Mouse (Mus musculus): Measurements from ENCODE around the gene Ntn5. TPM values are rescaled to one million over a fixed set of nuclear protein-coding genes. Genes with fewer than 3 reads are reported as not detected.

Ntn5 gene
- polyA plus RNA-seq, 1 experiment from 2014 or later = 0.41 TPM

DNA sequence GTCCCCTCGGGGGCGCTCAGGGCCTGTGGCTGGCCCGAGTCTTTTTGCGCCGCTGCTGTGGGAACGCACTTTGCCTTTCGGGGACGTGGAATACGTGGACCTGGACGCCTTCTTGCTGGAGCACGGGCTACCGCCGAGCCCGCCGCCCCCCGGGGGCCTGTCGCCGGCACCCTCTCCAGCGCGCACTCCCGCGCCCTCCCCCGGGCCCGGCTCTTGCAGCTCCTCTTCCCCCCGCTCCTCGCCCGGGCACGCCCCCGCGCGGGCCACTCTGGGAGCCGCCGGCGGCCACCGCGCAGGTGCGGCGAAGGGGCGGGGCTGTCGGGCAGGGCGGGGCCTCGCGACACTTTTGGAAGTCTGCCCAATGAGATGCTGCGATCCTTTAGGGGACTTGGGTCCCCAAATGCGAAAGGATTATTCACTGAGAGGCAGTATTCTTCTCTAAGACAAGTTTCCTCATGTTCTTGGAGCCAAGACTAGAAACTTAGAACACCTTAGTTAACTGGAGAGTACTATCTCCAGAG is 23.0 kb downstream of the Ntn5 start:
- Histone ChIP-seq H3K4me2 (replicated peaks; ENCODE audit: low read depth) (peak overlapping the region; percentile 99), H3K9me3 (ENCODE audit: control insufficient read depth, low read length) (no peaks in the 10 kb centered on the region), H3K9ac (ENCODE audit: low read length) (peak overlapping the region; percentile 91), H3K27me3 (ENCODE audit: control insufficient read depth, insufficient read depth, low read length) (no peaks in the 10 kb centered on the region), H3K27ac (replicated peaks) (peak overlapping the region; percentile 96), H3K4me3 (ENCODE audit: low read depth, low read length) (peak overlapping the region; percentile 65), H3K36me3 (ENCODE audit: control insufficient read depth, insufficient read depth, low read length) (peaks cover 17% of the 10 kb centered on the region), H3K4me1 (replicated peaks; ENCODE audit: control insufficient read depth, insufficient read depth) (peaks cover 15% of the 10 kb centered on the region; the same call in 1 of the 2 replicates)
- WGBS = under 1% methylated on average over 40 of the region's 45 CpGs
- ATAC-seq (ENCODE audit: low FRiP score, low TSS enrichment) = peak; percentile 13; the same call in 1 of the 2 replicates
- DNase-seq (ENCODE audit: low spot score) = peak; percentile 93
- TF ChIP-seq CTCF (IDR thresholded peaks at IDR 0.05; ENCODE audit: low read depth) (peak; percentile 17; the same call in 1 of the 2 replicates), EP300 (optimal IDR thresholded peaks at IDR 0.05) (no peak)

DNA sequence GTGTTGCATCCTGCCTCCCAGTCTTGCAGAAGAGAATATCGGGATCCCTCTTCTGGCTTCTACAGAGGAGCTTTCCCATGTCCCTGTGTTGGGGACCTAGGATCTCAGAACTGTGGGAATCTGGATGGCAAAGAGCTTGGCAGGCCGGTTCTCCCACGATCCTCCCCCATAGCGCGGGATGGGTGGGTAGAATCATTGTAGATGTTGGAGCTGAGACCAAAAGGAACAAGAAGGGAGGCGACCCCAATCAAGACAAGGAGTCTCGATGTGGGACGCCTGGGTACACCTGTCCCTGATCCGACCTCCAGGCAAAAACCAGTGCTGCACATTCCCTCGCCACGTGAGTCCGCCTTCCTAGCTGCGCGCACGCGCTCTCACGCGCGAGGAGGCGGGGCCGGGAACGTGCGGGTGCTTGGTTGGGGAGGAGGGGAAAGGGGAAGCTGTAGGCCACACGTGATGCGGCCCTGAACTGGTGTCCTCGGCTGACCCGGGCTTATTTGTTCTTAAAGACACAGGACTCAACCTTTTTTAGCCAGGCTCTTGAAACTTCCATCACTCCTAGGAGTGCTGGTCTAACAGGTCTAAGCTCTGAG is 23.6 kb downstream of the Ntn5 start:
- peak overlapping the region; percentile 99 for H3K4me2 ChIP-seq (replicated peaks; ENCODE audit: low read depth)
- ATAC-seq (ENCODE audit: low FRiP score, low TSS enrichment) (peak; percentile 25), DNase-seq (ENCODE audit: low spot score) (peak; percentile 98)
- H3K36me3 ChIP-seq (ENCODE audit: control insufficient read depth, insufficient read depth, low read length) = peaks cover 21% of the 10 kb centered on the region
- H3K27me3 ChIP-seq (ENCODE audit: control insufficient read depth, insufficient read depth, low read length) = no peaks in the 10 kb centered on the region
- WGBS = under 1% methylated on average over 26 of the region's 27 CpGs
- peaks cover 15% of the 10 kb centered on the region; the same call in 1 of the 2 replicates for H3K4me1 ChIP-seq (replicated peaks; ENCODE audit: control insufficient read depth, insufficient read depth)
- TF ChIP-seq EP300 (optimal IDR thresholded peaks at IDR 0.05) = no peak
- TF ChIP-seq CTCF (IDR thresholded peaks at IDR 0.05; ENCODE audit: low read depth) = no peak
- H3K9me3 ChIP-seq (ENCODE audit: control insufficient read depth, low read length) = no peaks in the 10 kb centered on the region
- H3K9ac ChIP-seq (ENCODE audit: low read length) = peak overlapping the region; percentile 91
- H3K4me3 ChIP-seq (ENCODE audit: low read depth, low read length) = peak overlapping the region; percentile 65
- H3K27ac ChIP-seq (replicated peaks) = peak overlapping the region; percentile 96

DNA sequence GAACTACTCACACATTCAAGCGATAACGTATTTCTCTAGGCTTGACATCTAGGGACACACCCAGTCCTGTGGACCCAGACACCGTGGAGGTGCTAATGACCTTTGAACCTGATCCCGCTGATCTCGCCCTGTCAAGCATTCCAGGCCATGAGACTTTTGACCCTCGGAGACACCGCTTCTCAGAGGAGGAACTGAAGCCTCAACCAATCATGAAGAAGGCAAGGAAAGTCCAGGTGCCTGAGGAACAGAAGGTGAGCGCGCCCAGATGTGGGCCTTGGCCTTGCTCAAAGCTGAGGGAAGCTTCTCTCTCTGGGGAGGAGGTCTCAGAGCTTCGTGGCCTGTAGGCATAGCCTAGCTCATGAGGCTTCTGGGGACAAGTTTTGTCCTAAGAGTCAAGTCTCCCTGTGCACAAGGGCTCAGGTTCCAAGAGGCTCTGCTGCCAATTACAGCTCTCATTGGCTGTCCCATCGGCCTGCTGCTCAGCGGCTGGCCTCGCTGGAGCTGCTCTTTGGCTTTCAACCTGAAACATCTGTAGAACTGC is 24.5 kb downstream of the Ntn5 start:
- no peaks in the 10 kb centered on the region for H3K9me3 ChIP-seq (ENCODE audit: control insufficient read depth, low read length)
- 24% methylated on average over 13 of the region's 13 CpGs for WGBS
- no peak for ATAC-seq (ENCODE audit: low FRiP score, low TSS enrichment)

DNA sequence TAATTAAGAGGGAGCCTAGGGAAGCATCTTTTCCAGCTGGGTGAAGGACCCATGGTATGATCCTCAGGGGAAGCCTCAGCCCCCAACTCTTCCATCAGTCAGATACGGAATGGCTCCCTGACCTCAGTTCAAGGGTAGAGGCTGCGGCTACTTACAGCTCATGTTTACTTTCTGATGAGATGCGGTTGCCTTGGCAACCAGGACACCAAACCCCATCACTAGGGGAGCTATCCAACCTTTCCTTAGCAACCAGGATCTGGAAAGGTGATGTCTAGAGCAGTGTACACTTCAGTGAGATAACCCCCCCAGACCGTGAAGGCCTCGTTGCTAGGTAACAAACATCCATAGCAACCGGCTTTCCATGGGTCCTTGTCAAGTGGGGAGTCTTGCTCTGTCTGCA is 25.2 kb downstream of the Ntn5 start:
- no peak for TF ChIP-seq CTCF (IDR thresholded peaks at IDR 0.05; ENCODE audit: low read depth)
- no peak for TF ChIP-seq EP300 (optimal IDR thresholded peaks at IDR 0.05)
- Histone ChIP-seq H3K9me3 (ENCODE audit: control insufficient read depth, low read length) (no peaks in the 10 kb centered on the region), H3K4me2 (replicated peaks; ENCODE audit: low read depth) (no peak overlapping the region), H3K27ac (replicated peaks) (peak overlapping the region; percentile 4; the same call in 1 of the 2 replicates), H3K9ac (ENCODE audit: low read length) (no peak overlapping the region), H3K4me3 (ENCODE audit: low read depth, low read length) (no peak overlapping the region), H3K4me1 (replicated peaks; ENCODE audit: control insufficient read depth, insufficient read depth) (peaks cover 11% of the 10 kb centered on the region; the same call in 1 of the 2 replicates), H3K27me3 (ENCODE audit: control insufficient read depth, insufficient read depth, low read length) (no peaks in the 10 kb centered on the region), H3K36me3 (ENCODE audit: control insufficient read depth, insufficient read depth, low read length) (peaks cover 27% of the 10 kb centered on the region)
- ATAC-seq (ENCODE audit: low FRiP score, low TSS enrichment) (no peak), DNase-seq (ENCODE audit: low spot score) (no peak)
- 35% methylated on average over 6 of the region's 6 CpGs for WGBS

More for the DNA sequence above, 24.5 kb downstream of the Ntn5 start:
- H3K36me3 ChIP-seq (ENCODE audit: control insufficient read depth, insufficient read depth, low read length) = peaks cover 23% of the 10 kb centered on the region
- TF ChIP-seq EP300 (optimal IDR thresholded peaks at IDR 0.05) (no peak), CTCF (IDR thresholded peaks at IDR 0.05; ENCODE audit: low read depth) (no peak)
- H3K4me3 ChIP-seq (ENCODE audit: low read depth, low read length) = peak overlapping the region; percentile 24; the same call in 1 of the 2 replicates
- H3K9ac ChIP-seq (ENCODE audit: low read length) = peak overlapping the region; percentile 43
- peak overlapping the region; percentile 96 for H3K27ac ChIP-seq (replicated peaks)
- DNase-seq (ENCODE audit: low spot score) = peak; percentile 61
- H3K4me2 ChIP-seq (replicated peaks; ENCODE audit: low read depth) = peak overlapping the region; percentile 99
- no peaks in the 10 kb centered on the region for H3K27me3 ChIP-seq (ENCODE audit: control insufficient read depth, insufficient read depth, low read length)
- peaks cover 15% of the 10 kb centered on the region; the same call in 1 of the 2 replicates for H3K4me1 ChIP-seq (replicated peaks; ENCODE audit: control insufficient read depth, insufficient read depth)

DNA sequence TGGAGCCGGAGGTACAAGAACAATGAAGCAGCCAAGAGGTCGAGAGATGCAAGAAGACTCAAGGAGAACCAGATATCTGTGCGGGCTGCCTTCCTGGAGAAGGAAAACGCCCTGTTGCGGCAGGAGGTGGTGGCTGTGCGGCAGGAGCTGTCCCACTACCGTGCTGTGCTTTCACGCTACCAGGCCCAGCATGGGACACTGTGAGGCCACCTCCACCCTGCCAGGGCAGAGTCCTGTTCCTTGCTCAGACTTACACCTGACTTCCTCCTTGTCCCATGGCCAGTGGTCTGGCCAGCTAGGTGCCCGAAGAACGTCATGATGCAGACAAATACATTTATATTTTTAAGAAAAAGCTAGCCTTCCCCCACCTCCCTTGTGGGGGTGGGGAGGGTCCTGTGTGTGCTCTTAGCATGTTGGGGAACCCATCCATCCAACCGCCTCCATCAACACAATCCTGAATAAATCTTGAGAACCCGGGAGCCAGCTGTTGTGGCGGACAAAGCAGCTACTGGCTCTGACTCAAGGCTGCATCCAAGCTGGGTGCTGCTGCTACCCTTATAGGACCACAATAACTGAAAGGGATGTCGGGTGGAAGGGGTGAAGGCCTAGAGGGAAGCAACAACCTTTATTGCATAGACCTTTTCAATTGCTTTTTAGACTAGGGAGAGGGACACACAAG is 26.0 kb downstream of the Ntn5 start:
- ATAC-seq (ENCODE audit: low FRiP score, low TSS enrichment) (no peak), DNase-seq (ENCODE audit: low spot score) (no peak)
- peaks cover 11% of the 10 kb centered on the region; the same call in 1 of the 2 replicates for H3K4me1 ChIP-seq (replicated peaks; ENCODE audit: control insufficient read depth, insufficient read depth)
- H3K9me3 ChIP-seq (ENCODE audit: control insufficient read depth, low read length) = no peaks in the 10 kb centered on the region
- H3K27me3 ChIP-seq (ENCODE audit: control insufficient read depth, insufficient read depth, low read length) = no peaks in the 10 kb centered on the region
- no peak for TF ChIP-seq CTCF (IDR thresholded peaks at IDR 0.05; ENCODE audit: low read depth)
- TF ChIP-seq EP300 (optimal IDR thresholded peaks at IDR 0.05) = no peak
- H3K4me3 ChIP-seq (ENCODE audit: low read depth, low read length) = no peak overlapping the region
- peaks cover 27% of the 10 kb centered on the region for H3K36me3 ChIP-seq (ENCODE audit: control insufficient read depth, insufficient read depth, low read length)
- H3K4me2 ChIP-seq (replicated peaks; ENCODE audit: low read depth) = no peak overlapping the region
- H3K27ac ChIP-seq (replicated peaks) = no peak overlapping the region
- WGBS = 58% methylated on average over 14 of the region's 14 CpGs
- H3K9ac ChIP-seq (ENCODE audit: low read length) = no peak overlapping the region

Data from stomach, postnatal 0 days (tissue).